In genomic region chr17:62881791-62882725, GRCm38 (mm10) we compare ENCODE assay signal across 8 mouse cellular contexts. TPM values are rescaled to one million over a fixed set of nuclear protein-coding genes. Genes with fewer than 3 reads are reported as not detected.
DNase-seq lines count a peak whose midpoint lies in the region; ATAC-seq and TF ChIP-seq lines count a peak whose summit lies in the region.

No protein-coding gene starts in this region.

- peak overlapping the region; percentile 87 for H3K4me3 ChIP-seq in gastrocnemius, adult 2 months
- H3K4me3 ChIP-seq in hindbrain, embryonic 16.5 days (ENCODE audit: low read length), result peak overlapping the region; percentile 85
- H3K4me3 ChIP-seq in macrophage (ENCODE audit: inconsistent target), result peak overlapping the region; percentile 13; the same call in 1 of the 2 replicates

- no peaks in the 10 kb centered on the region for H3K36me3 ChIP-seq in hindbrain, embryonic 16.5 days (ENCODE audit: control insufficient read depth, insufficient read depth, low read length)
- no peaks in the 10 kb centered on the region for H3K36me3 ChIP-seq in macrophage (ENCODE audit: inconsistent target)

- H3K27ac ChIP-seq in gastrocnemius, adult 2 months, result peak overlapping the region; percentile 41
- peak overlapping the region; percentile 80 for H3K27ac ChIP-seq in hindbrain, embryonic 16.5 days (ENCODE audit: low read depth, low read length)
- no peak overlapping the region for H3K27ac ChIP-seq in macrophage

- H3K9ac ChIP-seq in hindbrain, embryonic 16.5 days (ENCODE audit: low read depth, low read length), result peak overlapping the region; percentile 90

- intact Hi-C loops in gastrocnemius, adult 2 months (cut with DNase I), result loop anchor here (5.0 kb wide), 1 partner anchor 585 kb away; no protein-coding TSS in a partner anchor
- intact Hi-C loops in left cerebral cortex, postnatal 10 days (cut with DNase I), result loop anchor here (10.0 kb wide), 1 partner anchor 583 kb away; no protein-coding TSS in a partner anchor

- H3K27me3 ChIP-seq in hindbrain, embryonic 16.5 days (replicated peaks; ENCODE audit: control insufficient read depth, insufficient read depth, low read length), result no peaks in the 10 kb centered on the region

- H3K9me3 ChIP-seq in hindbrain, embryonic 16.5 days (ENCODE audit: control insufficient read depth, low read length), result no peaks in the 10 kb centered on the region

- H3K4me1 ChIP-seq in hindbrain, embryonic 16.5 days (ENCODE audit: control insufficient read depth, insufficient read depth, low read depth, low read length), result peaks cover 2% of the 10 kb centered on the region; the same call in 1 of the 2 replicates

- H3K4me2 ChIP-seq in hindbrain, embryonic 16.5 days (ENCODE audit: low read length), result peak overlapping the region; percentile 100

- ATAC-seq in hindbrain, embryonic 16.5 days, result peak; percentile 32
- no peak for ATAC-seq in monocyte, adult 5-6 weeks (replicated peaks; ENCODE audit: insufficient number of reproducible peaks, low FRiP score, low TSS enrichment, poor library complexity, severe bottlenecking)

- H3K79me2 ChIP-seq in macrophage (ENCODE audit: inconsistent target), result no peaks in the 10 kb centered on the region

- peak; percentile 90 for DNase-seq in adipocyte (ENCODE audit: low spot score)
- peak; percentile 35 to 59 for DNase-seq in cerebellum, postnatal 4 days (ENCODE audit: low spot score in 2 of 2)
- peak; percentile 40 for DNase-seq in gastrocnemius, adult 2 months
- peak; percentile 36 to 51 for DNase-seq in left cerebral cortex, postnatal 10 days (ENCODE audit: extremely low spot score in 1 of 2, low spot score in 2 of 2)
- peak; percentile 31 for DNase-seq in right cerebral cortex, postnatal 14 days

- TF ChIP-seq CTCF in gastrocnemius, adult 2 months (IDR thresholded peaks at IDR 0.05), result no peak

- 0% methylated on average over 58 of the region's 58 CpGs for WGBS in hindbrain, embryonic 16.5 days
- WGBS in macrophage (ENCODE audit: missing documents), result 1% methylated on average over 50 of the region's 58 CpGs

RNA-seq across cellular contexts. Expression of gene Efna5, which starts 0.9 kb away (rescaled TPM):
- under 1 TPM; 0.13 to 0.86 TPM for total RNA-seq in gastrocnemius, adult 2 months (2021)
- polyA plus RNA-seq in hindbrain, embryonic 16.5 days (2015; fragmentation: Nextera tagmentation; extraction: Ambion mirVana), result 32.3 and 37.5 TPM in 2 replicates
- total RNA-seq in left cerebral cortex, postnatal 10 days (2021), result 10 to 100 TPM; 44.2 to 44.4 TPM
- 1 to 10 TPM in 1 of 26 experiments, not detected in 25; 5.1 TPM for total RNA-seq in macrophage (2018; cell fraction: chromatin; rRNA removed)
- total RNA-seq in macrophage (2018; cell fraction: cytosol; rRNA removed), result not detected
- 1 to 10 TPM in 1 of 26 experiments, not detected in 25; 1.2 TPM for total RNA-seq in macrophage (2018; cell fraction: nucleus; rRNA removed)
- polyA plus RNA-seq in macrophage (2018), result not detected in 3 replicates
- total RNA-seq in monocyte, adult 5-6 weeks (2017), result not detected in 3 replicates

Comparison
In these comparisons a context has a peak if more than half of its experiments do, and no peak if none do; other contexts are left out.
1. DNase-seq: peak in every context shown above with its lines; median percentile 90 in adipocyte; 47 in cerebellum, postnatal 4 days; 44 in left cerebral cortex, postnatal 10 days; 40 in gastrocnemius, adult 2 months; 31 in right cerebral cortex, postnatal 14 days.
2. H3K4me3 ChIP-seq: peak in every context shown above with its lines; median percentile 87 in gastrocnemius, adult 2 months; 85 in hindbrain, embryonic 16.5 days; 13 in macrophage.
3. RNA of gene Efna5, which starts 0.9 kb away (total RNA-seq): 44.2 to 44.4 TPM in left cerebral cortex, postnatal 10 days; 0.13 to 0.86 TPM in gastrocnemius, adult 2 months and not detected in monocyte, adult 5-6 weeks; every median in the first group is over 10 times any median in the second.